Mouse (Mus musculus): ENCODE measurements around the gene Maats1. TPM values are rescaled to one million over a fixed set of nuclear protein-coding genes. Genes with fewer than 3 reads are reported as not detected.

The Maats1 gene
- total RNA-seq, 2 experiments from 2014 or later: not detected

DNA sequence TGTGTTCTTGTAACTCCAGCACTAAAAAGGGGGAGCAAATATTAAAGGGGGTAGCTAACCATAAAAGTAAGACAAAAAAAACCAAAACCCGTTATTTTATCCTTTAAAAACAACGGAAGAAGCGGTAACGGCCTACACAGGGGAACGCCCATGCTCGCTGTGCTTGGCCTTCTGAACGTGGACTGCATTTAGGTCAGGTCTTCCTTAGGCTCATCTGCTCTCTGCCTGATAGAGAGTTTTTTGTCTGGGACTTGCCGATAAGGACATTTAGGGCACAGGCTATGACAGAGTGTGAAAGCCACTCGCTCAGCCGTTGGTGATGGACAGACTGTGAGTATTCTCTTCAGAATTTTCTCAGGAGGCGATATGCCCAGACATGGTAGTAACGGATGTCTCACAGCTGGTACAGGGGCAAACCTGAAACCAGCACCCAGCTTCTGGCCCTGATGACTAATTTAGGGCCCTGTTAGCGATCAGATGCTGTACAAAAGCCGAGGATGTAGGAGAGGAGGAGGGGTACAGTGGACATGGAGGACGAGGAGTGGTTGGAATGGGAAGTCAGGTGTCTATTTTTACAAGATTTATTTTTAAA is 29.9 kb upstream of the Maats1 start:
- ATAC-seq (replicated peaks; ENCODE audit: low FRiP score, poor library complexity, severe bottlenecking): peak; percentile 86

DNA sequence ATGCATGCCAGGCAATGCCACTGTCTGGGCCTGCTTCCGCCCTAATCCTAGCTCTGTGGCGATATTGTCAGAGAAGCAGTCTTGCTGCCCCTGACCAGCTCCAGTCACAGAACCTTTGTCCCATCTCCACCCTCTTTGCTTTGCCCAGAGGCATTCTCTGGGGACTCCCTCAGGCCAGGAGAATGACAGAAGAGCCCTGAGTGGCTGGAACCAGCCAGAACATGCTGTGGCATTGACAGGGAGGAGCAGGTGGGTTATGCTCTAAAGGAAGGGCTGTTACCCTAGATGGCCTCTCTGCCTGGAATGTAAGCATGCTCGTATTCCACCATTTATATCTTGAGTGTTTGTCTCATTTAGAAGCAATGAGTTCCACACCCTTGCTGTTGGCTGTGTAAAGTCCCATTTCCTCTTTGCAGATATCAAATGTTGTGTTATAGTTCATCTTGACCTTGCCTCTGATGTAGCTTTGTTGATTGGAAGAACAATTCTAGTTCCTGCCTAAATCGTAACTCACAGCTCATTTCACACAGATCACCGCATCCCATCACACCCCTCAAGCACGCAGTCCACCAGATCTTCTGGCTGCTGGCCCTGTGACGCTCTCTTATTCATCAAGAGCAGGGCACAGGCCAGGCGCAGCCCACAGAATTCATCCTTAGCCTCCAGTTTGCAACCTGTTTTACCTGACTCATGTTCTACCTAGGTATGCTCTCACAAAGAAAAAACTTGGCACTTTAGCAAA is 28.9 kb upstream of the Maats1 start:
- ATAC-seq (replicated peaks; ENCODE audit: low FRiP score, poor library complexity, severe bottlenecking): no peak

DNA sequence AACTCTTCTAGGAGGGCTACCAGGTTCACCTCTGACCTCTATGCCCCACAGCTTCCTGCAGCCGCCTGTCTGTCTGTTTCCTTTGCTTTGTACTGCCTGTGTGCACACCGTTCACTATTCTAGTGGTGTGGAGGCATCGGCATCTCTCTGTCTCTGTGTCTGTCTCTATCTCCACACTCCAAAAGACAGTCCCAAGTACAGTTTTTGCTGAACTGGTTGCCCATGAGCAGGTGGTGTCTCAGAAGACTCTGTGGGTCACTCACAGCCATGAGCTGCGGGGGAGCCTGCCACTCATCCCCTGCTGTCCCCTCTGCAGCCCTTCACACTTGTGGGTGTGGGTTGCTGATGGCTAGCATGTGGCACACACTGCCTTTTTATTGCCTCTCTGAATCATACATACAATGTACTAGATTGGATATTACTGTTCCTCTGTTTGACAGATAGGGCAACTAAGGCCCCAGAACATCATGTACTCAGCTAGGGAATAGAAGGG is 28.1 kb upstream of the Maats1 start:
- no peak for ATAC-seq (replicated peaks; ENCODE audit: low FRiP score, poor library complexity, severe bottlenecking)

DNA sequence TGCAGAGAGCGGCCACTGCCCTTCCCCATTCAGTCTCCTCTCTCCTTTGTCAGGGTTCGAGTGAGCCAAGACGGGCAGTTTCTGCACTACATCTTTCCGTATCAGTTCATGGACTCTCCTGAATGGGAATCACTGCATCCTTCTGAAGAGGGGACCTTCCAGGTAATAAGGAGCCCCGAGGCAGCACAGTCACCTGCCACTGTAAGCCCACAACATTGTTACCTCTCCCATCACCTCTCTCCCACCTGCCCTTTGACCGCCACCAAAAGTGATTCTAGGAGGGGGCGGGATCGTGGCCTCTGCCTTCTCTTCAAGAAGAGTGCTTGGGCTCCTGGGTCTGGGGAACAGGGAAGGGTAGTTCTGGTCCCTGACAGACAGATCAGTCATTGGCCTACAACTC is 27.5 kb upstream of the Maats1 start:
- ATAC-seq (replicated peaks; ENCODE audit: low FRiP score, poor library complexity, severe bottlenecking): no peak

DNA sequence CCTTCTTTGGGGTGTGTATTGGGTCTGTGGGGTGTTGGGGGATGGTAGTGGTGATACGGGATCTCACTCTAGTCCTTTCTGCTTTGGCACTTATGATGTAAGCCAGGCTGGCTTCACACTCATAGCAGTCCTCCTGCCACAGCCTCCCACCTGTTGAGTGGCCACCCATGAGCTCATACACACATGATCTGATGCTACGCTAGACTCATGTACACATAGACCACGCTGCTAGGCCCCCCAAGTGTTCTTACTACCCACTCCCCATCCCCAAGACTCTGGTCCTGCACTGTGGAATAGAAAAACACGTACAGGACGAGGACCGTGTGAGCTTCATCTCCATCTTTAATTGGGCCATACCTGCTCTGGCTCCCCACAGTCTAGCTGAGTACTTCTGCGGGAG is 27.1 kb upstream of the Maats1 start:
- ATAC-seq (replicated peaks; ENCODE audit: low FRiP score, poor library complexity, severe bottlenecking): no peak

DNA sequence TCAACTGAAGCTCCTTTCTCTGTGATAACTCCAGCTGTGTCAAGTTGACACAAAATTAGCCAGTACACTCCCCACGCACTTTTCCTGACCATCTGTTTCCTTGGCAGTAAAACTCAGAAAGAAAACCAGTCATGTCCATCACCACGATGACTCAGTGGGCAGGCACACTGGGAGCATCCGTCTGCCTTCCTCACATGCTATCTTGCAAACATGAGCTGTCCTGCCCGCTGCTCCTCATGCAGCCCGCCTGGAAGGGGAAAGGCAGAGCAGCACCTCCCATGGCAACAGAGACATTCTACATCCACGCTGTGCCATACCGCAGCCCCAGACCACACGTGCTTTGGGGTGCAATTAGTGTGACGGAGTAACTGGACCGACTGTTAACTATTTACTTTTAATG is 26.4 kb upstream of the Maats1 start:
- no peak for ATAC-seq (replicated peaks; ENCODE audit: low FRiP score, poor library complexity, severe bottlenecking)

DNA sequence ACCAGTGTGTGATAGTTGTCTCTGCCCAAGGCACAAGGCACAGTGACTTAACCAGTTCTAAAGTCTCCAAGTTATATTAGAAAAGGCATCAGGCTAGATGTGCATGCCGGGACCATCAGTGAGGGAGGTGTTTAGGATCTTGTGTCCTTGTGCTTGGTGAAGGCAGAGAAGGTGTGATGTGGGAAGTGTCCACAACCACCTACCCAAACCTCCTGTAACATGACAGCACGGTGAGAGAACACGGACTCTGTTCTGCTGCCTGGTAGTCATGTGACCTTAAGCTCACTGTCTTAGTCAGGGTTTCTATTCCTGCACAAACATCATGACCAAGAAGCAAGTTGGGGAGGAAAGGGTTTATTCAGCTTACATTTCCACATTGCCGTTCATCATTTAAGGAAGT is 24.3 kb upstream of the Maats1 start:
- no peak for ATAC-seq (replicated peaks; ENCODE audit: low FRiP score, poor library complexity, severe bottlenecking)

DNA sequence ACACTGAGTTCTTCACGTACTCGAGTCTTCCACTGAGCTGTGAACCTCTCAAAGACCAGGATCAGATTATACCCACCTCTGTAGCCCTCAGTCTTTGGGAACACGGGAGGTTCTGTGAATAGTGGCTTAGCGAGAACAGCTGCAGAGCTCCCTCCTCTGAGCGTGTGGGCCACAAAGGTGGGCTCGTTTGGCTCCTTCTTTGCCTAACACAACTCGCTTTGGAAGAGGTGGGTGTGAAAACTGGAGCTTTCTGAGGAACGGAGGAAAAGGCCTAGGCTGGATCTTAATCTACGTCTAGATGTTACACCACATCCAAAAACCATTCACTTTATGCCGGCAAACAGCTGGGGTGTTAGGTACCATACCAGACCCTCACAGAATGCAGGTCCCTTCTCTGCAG is 23.4 kb upstream of the Maats1 start:
- ATAC-seq (replicated peaks; ENCODE audit: low FRiP score, poor library complexity, severe bottlenecking): no peak

DNA sequence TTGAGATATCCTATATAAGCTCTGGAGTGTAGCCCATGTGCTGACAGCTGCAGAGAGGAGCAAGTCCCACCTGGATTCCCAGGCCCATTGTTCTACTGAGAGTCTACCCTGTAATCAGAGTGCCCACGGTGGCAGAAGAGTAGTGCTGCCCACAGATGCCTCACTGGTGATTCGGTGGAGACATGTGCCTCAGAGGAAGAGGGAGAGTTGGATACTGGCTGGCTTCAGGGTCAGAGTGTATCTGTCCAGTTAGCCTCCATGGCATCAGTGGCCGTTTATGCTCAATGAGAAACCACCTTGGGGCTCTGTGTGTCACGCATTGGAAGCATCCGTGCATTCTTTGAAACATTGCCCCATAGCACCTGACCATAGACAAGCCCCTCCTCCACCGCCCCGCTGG is 21.7 kb upstream of the Maats1 start:
- no peak for ATAC-seq (replicated peaks; ENCODE audit: low FRiP score, poor library complexity, severe bottlenecking)

DNA sequence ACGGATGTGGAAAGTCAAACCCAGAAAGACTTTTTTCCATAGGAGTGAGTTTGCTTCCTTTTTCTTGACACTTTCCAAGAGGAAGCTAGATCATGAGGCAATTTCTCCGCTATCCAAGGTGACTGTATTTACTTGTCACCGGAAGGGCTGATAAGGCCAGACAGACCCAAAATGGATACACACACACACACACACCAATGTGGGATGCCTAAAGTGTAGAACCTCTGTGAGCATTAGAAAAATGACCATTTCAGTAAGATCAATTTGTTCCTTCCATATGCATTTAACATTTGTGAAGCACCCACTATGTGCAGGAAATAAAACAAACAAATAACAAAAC is 21.3 kb upstream of the Maats1 start:
- ATAC-seq (replicated peaks; ENCODE audit: low FRiP score, poor library complexity, severe bottlenecking): no peak

DNA sequence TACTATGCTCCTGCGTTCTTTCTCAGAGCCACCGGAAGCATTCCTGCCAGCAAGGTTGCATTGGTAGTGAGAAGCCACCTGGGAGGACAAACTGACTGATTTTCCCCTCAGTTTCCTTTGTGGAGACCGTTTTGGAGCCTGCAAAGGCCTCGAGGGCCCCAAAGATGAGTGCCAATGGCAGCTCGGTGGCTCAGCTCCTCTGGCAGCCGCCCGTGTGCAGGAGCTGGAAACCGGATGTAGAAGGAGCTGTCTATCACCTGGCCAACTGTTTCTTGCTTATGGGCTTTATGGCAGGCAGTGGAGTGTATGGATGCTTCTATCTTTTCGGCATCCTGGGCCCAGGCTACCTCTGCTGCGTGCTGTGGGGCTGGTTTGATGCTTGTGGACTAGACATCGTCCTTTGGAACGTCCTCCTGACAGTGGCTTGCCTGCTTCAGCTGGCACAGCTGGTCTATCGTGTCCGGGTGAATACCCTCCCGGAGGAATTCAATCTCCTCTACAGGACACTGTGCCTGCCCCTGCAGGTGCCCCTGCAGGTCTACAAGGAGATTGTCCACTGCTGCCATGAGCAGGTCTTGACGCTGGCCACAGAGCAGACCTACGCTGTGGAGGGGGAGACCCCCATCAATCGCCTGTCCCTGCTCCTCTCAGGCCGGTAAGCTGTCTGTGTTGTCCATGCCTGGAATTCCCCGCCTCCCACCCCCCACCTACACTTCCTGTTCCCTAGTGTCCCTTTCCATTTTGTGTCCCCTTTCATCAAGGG is 20.7 kb upstream of the Maats1 start:
- ATAC-seq (replicated peaks; ENCODE audit: low FRiP score, poor library complexity, severe bottlenecking): no peak

DNA sequence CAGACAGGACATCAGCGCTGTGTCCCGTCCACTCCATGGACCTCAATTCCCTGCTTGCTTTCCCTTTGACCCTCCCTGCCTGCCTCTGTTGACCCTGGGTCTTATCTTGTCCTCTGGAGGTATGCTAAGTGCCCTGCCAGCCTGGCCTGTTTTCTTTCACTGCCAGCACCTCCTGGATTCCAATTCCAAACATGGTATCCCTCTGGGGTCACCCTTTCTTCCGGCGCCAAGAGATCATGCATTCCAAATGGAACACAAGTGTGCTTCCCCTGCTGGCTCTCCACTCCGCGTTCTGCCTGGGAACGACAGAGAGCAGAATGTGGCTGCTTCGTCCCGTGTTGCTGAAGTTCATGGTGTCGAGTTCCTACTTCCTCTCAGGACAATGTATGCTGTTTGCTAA is 20.0 kb upstream of the Maats1 start, which contains the start of gene Popdc2:
Gene Popdc2 (plus strand): TSS at position 277 of the 400 bp plus-strand sequence.
- ATAC-seq (replicated peaks; ENCODE audit: low FRiP score, poor library complexity, severe bottlenecking): no peak

DNA sequence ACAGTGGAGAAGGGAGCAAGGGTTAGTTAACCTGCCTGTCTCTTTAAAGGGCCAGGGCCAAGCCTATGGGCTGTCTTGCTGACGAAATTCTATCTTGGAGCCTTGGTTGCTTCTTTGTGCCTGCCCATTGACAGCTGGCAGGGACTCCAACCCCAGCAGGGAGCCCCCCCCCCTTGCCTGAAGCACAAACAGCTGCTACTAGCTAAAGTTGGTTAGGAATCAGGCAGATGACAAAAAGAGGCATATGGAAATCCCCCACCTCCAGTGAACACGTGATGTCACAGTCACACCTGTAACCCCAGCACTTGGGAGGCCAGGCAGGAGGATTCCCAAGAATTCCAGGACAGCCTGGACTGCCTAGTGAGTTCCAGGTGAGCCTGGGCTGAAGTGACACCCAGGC is 18.4 kb upstream of the Maats1 start:
- no peak for ATAC-seq (replicated peaks; ENCODE audit: low FRiP score, poor library complexity, severe bottlenecking)

DNA sequence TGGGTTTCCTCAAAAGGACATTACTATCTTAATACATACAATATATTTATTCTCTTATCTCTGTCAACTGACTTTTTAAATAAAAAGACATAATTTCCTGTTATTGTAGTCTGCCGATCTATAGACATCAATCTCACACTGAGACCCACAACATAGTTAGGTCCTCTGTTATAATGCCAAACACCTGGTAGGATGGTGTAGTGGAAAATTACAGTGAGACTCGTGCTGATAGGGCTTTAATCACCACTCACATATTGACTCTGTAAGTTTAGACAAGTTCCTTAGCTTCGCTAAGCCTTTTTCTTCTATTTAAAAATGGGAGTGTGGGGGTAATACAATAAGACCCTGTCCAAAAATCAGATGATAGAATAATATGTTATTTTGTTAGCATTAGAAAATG is 17.9 kb upstream of the Maats1 start:
- ATAC-seq (replicated peaks; ENCODE audit: low FRiP score, poor library complexity, severe bottlenecking): no peak

DNA sequence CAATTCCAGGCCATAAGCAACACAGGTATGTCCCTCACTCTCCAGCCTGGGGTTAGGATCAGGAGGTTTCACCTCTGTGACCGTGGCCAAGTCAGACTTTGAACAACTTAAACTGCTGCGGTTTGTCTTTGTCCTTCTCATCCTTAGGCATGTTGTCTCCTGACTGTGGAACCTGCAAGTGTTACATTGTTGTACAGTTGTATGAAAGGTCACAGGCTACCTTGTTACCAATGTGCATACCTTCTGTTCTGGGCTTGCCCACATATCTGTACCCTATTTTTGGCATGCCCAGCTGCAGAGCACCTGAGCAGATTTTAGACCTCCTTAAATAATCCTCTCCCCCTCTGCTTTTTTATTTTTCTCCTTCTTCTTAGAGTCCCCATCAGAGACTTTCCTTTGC is 17.3 kb upstream of the Maats1 start:
- ATAC-seq (replicated peaks; ENCODE audit: low FRiP score, poor library complexity, severe bottlenecking): no peak

DNA sequence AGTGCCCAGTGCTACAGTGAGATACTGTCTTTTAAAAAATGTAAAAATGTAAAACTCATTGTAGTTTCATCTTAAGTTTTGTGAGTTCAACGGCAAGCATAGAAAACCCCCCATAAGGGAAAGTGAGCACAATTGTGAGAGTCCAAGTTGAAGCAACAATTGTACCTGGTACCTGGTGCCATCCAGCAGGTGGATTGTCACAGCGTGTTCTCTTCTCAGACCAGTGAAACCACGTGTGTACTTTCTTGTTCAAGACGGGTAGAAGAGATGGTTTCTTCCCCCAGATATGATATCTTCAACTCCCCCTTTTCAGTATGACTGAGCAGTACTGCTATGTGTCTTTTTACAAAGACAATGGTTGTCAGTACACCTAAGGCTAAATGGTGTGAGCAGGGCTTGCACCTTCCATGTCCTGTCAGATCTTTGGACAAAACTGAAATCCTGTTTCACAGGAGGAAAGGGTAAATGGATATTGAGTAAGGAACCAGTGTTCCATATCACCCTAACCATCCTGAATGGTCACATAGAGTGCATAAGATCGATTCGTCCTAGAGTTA is 16.4 kb upstream of the Maats1 start:
- no peak for ATAC-seq (replicated peaks; ENCODE audit: low FRiP score, poor library complexity, severe bottlenecking)

DNA sequence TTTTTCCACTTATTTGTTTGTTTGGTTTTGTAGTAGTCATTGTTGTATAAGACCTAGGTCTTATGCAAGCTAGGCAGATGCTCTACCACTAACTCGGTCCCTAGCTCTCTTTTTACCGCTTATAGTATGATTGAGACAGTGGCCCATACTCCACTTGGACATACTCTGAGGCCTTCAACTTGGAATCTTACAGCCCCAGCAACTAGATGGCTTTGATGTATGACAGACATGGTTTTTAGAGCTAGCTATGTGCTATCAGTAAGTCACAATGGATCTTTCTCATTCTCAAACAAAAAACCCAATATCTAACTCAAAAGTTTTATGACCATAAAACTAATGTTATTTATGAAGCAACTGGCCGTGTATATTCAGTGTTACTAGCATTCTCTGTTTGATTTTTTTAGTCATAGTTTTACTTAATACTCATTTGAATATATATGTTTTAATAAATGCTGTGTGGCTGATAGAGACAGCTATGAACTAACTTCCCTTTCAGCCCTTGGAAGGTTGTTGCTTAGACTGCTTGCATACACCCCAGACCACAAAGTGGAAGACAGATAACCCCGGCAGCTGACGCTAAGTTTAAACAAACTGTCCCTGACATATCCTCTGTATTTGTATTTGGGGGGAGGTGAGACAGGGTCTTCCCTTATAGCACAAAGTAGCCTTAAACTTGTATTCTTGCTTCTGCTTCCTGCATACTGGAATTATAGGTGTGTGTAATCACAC is 12.4 kb upstream of the Maats1 start:
- ATAC-seq (replicated peaks; ENCODE audit: low FRiP score, poor library complexity, severe bottlenecking): no peak

DNA sequence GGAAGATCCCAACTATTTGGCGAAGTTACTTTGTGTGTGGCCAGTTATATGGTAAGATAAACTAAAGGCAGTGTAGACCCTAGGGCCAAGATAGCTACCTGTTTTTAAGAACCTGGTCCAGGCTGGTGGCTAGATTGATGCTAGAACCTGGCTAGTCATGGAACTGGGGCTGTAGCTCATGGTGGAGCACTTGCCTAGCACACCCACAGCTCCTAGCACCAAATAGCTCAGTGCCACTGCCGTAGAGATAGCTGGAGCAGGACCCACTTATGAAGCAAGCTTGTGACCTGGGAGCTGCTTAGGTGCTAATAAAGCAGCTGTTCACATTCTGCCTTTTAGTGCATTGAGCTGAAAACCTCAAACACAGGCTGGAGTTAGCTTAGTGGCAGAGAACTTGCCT is 11.7 kb upstream of the Maats1 start:
- ATAC-seq (replicated peaks; ENCODE audit: low FRiP score, poor library complexity, severe bottlenecking): no peak

DNA sequence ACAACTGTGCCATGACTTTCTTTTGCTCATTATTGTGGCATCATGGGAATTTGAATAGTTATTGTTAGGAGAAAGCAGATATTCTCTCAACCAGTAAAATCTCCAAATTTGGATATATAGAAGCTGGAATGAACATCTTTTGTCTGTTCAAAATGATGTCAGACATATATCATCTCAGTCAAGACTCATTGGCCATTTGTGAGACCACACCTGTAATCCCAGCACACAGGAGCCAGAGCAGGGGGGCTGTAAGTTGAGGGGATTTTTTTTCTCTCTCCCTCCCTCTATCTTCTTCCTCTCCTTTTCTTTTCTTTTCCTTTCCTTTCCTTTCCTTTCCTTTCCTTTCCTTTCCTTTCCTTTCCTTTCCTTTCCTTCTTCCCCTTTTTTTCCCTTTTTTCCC is 10.9 kb upstream of the Maats1 start:
- ATAC-seq (replicated peaks; ENCODE audit: low FRiP score, poor library complexity, severe bottlenecking): no peak

DNA sequence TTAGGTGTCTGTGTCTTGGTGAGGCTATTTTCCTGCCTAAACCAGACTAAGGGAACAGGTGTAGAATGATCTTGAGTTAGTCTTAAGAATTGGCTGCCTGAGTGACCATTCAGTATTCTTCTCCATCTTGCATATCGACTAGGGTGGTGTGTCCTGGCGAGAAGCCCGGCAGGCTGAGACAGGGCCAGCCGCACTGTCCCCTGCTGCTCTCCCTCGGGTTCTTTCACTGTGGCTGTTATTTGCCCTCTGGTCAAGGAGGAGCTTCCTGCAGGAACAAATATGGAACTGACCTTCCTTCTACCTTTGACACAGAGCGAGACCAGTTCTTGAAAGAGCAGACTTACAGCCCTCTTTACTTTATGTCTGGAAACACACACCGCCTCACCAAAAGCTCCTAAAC is 10.1 kb upstream of the Maats1 start:
- no peak for ATAC-seq (replicated peaks; ENCODE audit: low FRiP score, poor library complexity, severe bottlenecking)
